Mouse (Mus musculus) frontal cortex, postnatal 36 days (tissue): ENCODE results near the gene Fzd1.

Experiments
- DNase-seq, 2 experiments: peaks; one replicate each; pipeline ENCODE4 v3.0.0; 2022; ENCODE audit warnings: low spot score in 2 of 2

Gene Fzd1

GRCm38 (mm10) chr5:4753161-4753560 lies 4.7 kb downstream of the Fzd1 start:
- DNase-seq, result no peak

DNA sequence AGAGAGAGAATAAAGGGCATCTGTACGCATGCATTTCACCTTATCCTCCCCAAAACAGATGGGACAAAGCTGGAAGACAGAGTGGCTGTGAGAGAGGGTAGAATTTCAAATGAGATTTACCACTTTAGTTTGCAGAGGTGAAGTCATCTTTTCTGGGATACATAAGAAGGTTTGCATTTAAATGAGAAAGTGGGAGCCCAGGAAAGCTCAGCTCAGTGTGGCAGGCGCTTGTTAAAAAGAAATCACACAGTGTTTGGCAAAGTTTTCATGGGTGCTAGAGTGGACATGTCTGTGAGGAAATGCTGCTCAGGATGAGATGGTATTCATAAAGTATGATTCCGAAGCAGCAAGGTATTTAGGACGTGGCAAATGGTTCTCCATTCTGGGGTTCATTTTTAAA lies 15.1 kb downstream of the Fzd1 start:
- DNase-seq, result no peak

- no peak for DNase-seq
These were observed 20.8 kb downstream of the Fzd1 start for GRCm38 (mm10) chr5:4737013-4737412.

DNA sequence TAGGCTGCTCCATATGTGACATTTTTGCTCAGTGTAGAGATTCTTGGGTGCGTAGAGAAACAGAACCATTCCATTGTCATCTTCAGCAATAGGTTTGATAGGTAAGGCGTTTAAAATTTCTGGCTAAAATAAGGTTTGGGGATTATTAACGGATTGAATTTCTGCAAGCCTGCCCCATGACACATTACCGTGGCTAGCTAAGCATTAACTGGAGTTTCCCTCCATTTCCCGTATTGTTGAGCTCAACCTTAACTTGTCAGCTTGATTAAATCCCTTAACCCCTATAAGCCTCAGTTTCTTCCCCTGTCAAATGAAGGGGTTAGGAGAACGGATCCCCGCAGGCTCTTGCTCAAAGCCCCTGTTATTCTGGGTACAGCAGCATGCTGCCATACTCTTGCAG lies 22.4 kb downstream of the Fzd1 start:
- DNase-seq, result no peak

GRCm38 (mm10) chr5:4733239-4733638 lies 24.6 kb downstream of the Fzd1 start:
- DNase-seq, result no peak

DNA sequence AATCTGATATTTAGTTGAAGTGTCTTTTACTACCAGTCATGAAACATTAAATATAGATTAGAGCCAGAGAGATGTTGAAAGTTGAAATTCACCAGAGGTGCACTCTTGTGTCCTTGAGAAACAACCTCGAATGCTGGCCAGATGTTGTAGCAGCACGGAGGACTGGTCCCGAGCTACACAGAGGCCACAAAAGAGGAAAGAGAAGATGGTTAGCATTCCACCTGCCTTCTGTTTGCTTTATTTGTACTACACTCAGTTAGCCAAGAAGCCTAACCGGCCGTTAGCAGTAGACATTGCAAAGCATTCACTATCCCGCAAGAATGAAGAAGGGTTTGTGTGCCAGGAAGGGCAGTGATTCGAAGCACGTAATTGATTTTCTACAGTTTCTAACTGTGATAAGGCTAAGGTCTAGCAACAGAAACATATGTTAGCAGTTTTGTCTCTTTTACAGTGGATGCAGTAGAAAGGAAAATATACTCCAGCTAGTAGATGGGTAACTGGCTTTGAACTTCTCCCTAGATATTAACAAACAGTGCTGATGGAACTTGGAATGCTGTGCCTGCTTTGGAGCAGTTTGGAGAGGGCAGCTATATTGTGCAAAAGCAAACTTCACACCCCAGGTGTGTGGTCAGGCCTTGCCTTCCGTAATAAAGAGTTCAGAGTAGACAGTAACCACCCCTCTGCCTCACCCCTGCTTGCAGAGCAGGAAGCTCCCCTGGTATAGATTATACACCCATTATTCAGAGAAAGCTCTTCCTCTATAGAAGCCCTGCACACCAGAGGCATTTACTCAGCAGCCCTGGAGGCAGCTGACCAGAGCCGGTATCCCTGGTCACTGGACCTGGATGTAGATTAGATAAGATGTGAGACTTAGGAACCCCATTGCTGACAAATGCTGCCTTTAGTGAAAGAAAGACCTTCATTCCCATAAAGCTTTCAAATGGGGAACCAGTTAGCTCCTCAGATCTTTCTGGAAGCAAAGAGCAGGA lies 25.3 kb downstream of the Fzd1 start:
- DNase-seq, result no peak

DNA sequence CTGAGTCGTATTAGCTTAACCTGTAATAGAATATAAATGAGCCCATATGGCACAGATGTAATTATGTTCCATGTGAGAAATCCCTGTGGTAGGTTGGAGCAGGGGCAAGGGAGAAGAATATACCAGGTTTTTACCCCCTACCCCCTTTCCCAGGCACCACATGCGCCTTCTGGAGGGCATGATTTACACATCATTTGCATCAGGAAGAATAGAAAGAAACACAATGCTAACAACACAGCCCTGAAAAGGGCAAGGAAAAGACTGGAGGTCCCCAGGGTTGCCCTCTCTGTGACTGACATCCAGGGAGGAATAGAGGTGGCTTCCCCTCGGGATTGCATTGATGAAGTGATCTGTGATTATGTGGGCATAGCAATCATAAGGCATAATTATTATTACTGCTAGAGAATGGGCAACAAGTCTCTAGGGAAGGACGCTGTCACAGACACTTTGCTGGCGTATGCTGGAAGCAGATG lies 26.1 kb downstream of the Fzd1 start:
- no peak for DNase-seq

GRCm38 (mm10) chr5:4731064-4731463 lies 26.8 kb downstream of the Fzd1 start:
- DNase-seq, result no peak
